Mouse (Mus musculus) bone marrow, adult 2 months (tissue): ENCODE measurements around the gene Dram2.

Experiments
- CTCF ChIP-seq: fragments of 200-500 bp; IDR thresholded peaks from 2 replicates; pipeline ENCODE4 v1.5.1; 2011; ENCODE audit warnings: low read length, control low read depth; ENCODE audit not compliant: control insufficient read depth, insufficient read depth
- POLR2A ChIP-seq: fragments of 200-500 bp; IDR thresholded peaks from 2 replicates; pipeline ENCODE4 v1.6.1; 2011; ENCODE audit warnings: low read depth, mild to moderate bottlenecking, control low read depth, low read length, borderline replicate concordance; ENCODE audit not compliant: control insufficient read depth

- TF ChIP-seq CTCF (no peak), POLR2A (no peak)
These were observed 5.8 kb downstream of the Dram2 start for GRCm38 (mm10) chr3:106553411-106553810.
